8 mouse cellular contexts compared by ENCODE assay signal in genomic region chr7:25626509-25627430, GRCm38 (mm10). TPM values are rescaled to one million over a fixed set of nuclear protein-coding genes. Genes with fewer than 3 reads are reported as not detected.
DNase-seq lines count a peak whose midpoint lies in the region; ATAC-seq and TF ChIP-seq lines count a peak whose summit lies in the region.

B3gnt8 (plus strand) TSS chr7:25626654.

- no peak within 1 kb of the TSS for H3ac ChIP-seq in myocyte (ENCODE audit: control insufficient read depth, insufficient read length)

- 20% methylated on average over 27 of the region's 29 CpGs for WGBS in forebrain, embryonic 13.5 days
- 23% methylated on average over 25 of the region's 29 CpGs for WGBS in hindbrain, embryonic 11.5 days
- 10% methylated on average over 29 of the region's 29 CpGs for WGBS in liver, embryonic 11.5 days

- peaks cover 15% of the 10 kb centered on the region for H3K4me1 ChIP-seq in forebrain, embryonic 13.5 days
- H3K4me1 ChIP-seq in hindbrain, embryonic 11.5 days (replicated peaks; ENCODE audit: control insufficient read depth, insufficient read depth, low read length) = peaks cover 3% of the 10 kb centered on the region; the same call in 1 of the 2 replicates
- peaks cover 20% of the 10 kb centered on the region for H3K4me1 ChIP-seq in liver, embryonic 11.5 days (replicated peaks; ENCODE audit: control insufficient read depth, insufficient read depth, low read length)

- peak within 1 kb of the TSS; percentile 19 for H3K4me3 ChIP-seq in forebrain, embryonic 13.5 days
- H3K4me3 ChIP-seq in hindbrain, embryonic 11.5 days (ENCODE audit: low read depth, low read length) = peak within 1 kb of the TSS; percentile 2; the same call in 1 of the 2 replicates
- H3K4me3 ChIP-seq in liver, embryonic 11.5 days (ENCODE audit: low read depth, low read length) = peak within 1 kb of the TSS; percentile 54
- peak within 1 kb of the TSS; percentile 16 for H3K4me3 ChIP-seq in myocyte

- no peaks in the 10 kb centered on the region for H3K79me2 ChIP-seq in myocyte (ENCODE audit: control insufficient read depth, insufficient read depth)

- H3K9me3 ChIP-seq in forebrain, embryonic 13.5 days (replicated peaks) = no peaks in the 10 kb centered on the region
- no peaks in the 10 kb centered on the region for H3K9me3 ChIP-seq in hindbrain, embryonic 11.5 days (ENCODE audit: control insufficient read depth, low read length)
- H3K9me3 ChIP-seq in liver, embryonic 11.5 days (ENCODE audit: control insufficient read depth, low read length) = no peaks in the 10 kb centered on the region

- peak; percentile 40 for DNase-seq in urinary bladder, adult 2 months (ENCODE audit: low spot score)
- no peak for DNase-seq in urinary bladder, postnatal 25 days (ENCODE audit: low spot score)
- no peak for DNase-seq in hindbrain, embryonic 11.5 days (ENCODE audit: low spot score)
- peak; percentile 49 for DNase-seq in liver, embryonic 11.5 days (ENCODE audit: low spot score)
- no peak for DNase-seq in right cerebral cortex, postnatal 10 days (ENCODE audit: low spot score in 2 of 2)
- DNase-seq in natural killer cell, adult 2 months (ENCODE audit: low spot score in 2 of 2) = no peak

- peak within 1 kb of the TSS; percentile 50 for H3K4me2 ChIP-seq in forebrain, embryonic 13.5 days
- peak within 1 kb of the TSS; percentile 24 for H3K4me2 ChIP-seq in hindbrain, embryonic 11.5 days (replicated peaks; ENCODE audit: low read depth, low read length)
- peak within 1 kb of the TSS; percentile 91 for H3K4me2 ChIP-seq in liver, embryonic 11.5 days
- H3K4me2 ChIP-seq in myocyte (ENCODE audit: low read depth) = peak within 1 kb of the TSS; percentile 89

- no peak for TF ChIP-seq POLR2A in myocyte (IDR thresholded peaks at IDR 0.05; ENCODE audit: insufficient read length, low read depth)

- ATAC-seq in forebrain, embryonic 13.5 days = no peak; the same call in 1 of the 2 replicates
- 0 out of 2 replicates have a peak, but pooled peaks have one; percentile 4 for ATAC-seq in hindbrain, embryonic 11.5 days (ENCODE audit: low FRiP score)
- 0 out of 2 replicates have a peak, but pooled peaks have one; percentile 35 for ATAC-seq in liver, embryonic 11.5 days (replicated peaks; ENCODE audit: low FRiP score)

- H3K9ac ChIP-seq in forebrain, embryonic 13.5 days = peak within 1 kb of the TSS; percentile 9; the same call in 1 of the 2 replicates
- H3K9ac ChIP-seq in hindbrain, embryonic 11.5 days (ENCODE audit: low read depth, low read length) = peak within 1 kb of the TSS; percentile 42; the same call in 1 of the 2 replicates
- H3K9ac ChIP-seq in liver, embryonic 11.5 days (ENCODE audit: low read depth, low read length) = peak within 1 kb of the TSS; percentile 61

- no peak within 1 kb of the TSS for H3K27ac ChIP-seq in forebrain, embryonic 13.5 days
- H3K27ac ChIP-seq in hindbrain, embryonic 11.5 days (ENCODE audit: low read depth, low read length) = no peak within 1 kb of the TSS; the same call in 1 of the 2 replicates
- H3K27ac ChIP-seq in liver, embryonic 11.5 days (ENCODE audit: low read depth, low read length) = peak within 1 kb of the TSS; percentile 73

- peaks cover 24% of the 10 kb centered on the region for H3K27me3 ChIP-seq in forebrain, embryonic 13.5 days
- peaks cover 7% of the 10 kb centered on the region; the same call in 1 of the 2 replicates for H3K27me3 ChIP-seq in hindbrain, embryonic 11.5 days (ENCODE audit: control insufficient read depth, insufficient read depth, low read length)
- H3K27me3 ChIP-seq in liver, embryonic 11.5 days (replicated peaks; ENCODE audit: control insufficient read depth, insufficient read depth, low read length) = no peaks in the 10 kb centered on the region
- no peaks in the 10 kb centered on the region for H3K27me3 ChIP-seq in myocyte (ENCODE audit: control insufficient read depth, insufficient read depth, insufficient read length)

- peaks cover 40% of the 10 kb centered on the region for H3K36me3 ChIP-seq in forebrain, embryonic 13.5 days (ENCODE audit: poor library complexity, severe bottlenecking)
- no peaks in the 10 kb centered on the region for H3K36me3 ChIP-seq in hindbrain, embryonic 11.5 days (ENCODE audit: control insufficient read depth, insufficient read depth, low read length)
- 0 out of 2 replicates have a peak, but pooled peaks cover 3% of the 10 kb centered on the region for H3K36me3 ChIP-seq in liver, embryonic 11.5 days (ENCODE audit: control insufficient read depth, insufficient read depth, low read length)
- H3K36me3 ChIP-seq in myocyte (ENCODE audit: control insufficient read depth, insufficient read depth) = no peaks in the 10 kb centered on the region

TF ChIP-seq in myocyte, 11 proteins besides CTCF, POLR2A, EP300 and RAD21:
- TF ChIP-seq USF1 (IDR thresholded peaks at IDR 0.05; ENCODE audit: low read depth) (no peak), TCF12 (IDR thresholded peaks at IDR 0.05; ENCODE audit: insufficient read depth, poor library complexity, severe bottlenecking) (no peak), CEBPB (IDR thresholded peaks at IDR 0.05; ENCODE audit: insufficient read depth, poor library complexity, severe bottlenecking) (no peak), REST (IDR thresholded peaks at IDR 0.05; ENCODE audit: insufficient read depth, insufficient read length) (no peak), MAX (IDR thresholded peaks at IDR 0.05; ENCODE audit: low read depth) (no peak), MYOD1 (IDR thresholded peaks at IDR 0.05; ENCODE audit: control insufficient read depth in 1 of 3, insufficient read length in 2 of 3, low read depth in 2 of 3) (no peak), POLR2AphosphoS2 (IDR thresholded peaks at IDR 0.05; ENCODE audit: insufficient read length, low read depth) (no peak), E2F4 (IDR thresholded peaks at IDR 0.05; ENCODE audit: insufficient read depth) (no peak), TCF3 (IDR thresholded peaks at IDR 0.05; ENCODE audit: insufficient read length, low read depth) (no peak)

RNA-seq across cellular contexts. Expression of gene B3gnt8, which starts in this region (rescaled TPM):
- 13.2 and 14.1 TPM in 2 replicates for polyA plus RNA-seq in urinary bladder, adult 2 months (2012; rRNA removed)
- 0.67 and 0.69 TPM in 2 replicates for polyA plus RNA-seq in forebrain, embryonic 13.5 days (2015; fragmentation: Nextera tagmentation; extraction: Ambion mirVana)
- polyA plus RNA-seq in hindbrain, embryonic 11.5 days (2014; fragmentation: Nextera tagmentation; extraction: Ambion mirVana) = 0.36 and 0.91 TPM in 2 replicates
- polyA plus RNA-seq in liver, embryonic 11.5 days (2014; fragmentation: Nextera tagmentation; extraction: Ambion mirVana) = 2.3 and 3.1 TPM in 2 replicates
- 3.1 TPM for polyA plus RNA-seq in myocyte (2012; fragmentation: generic; extraction: Trizol)

Comparison
In these comparisons a context has a peak if more than half of its experiments do, and no peak if none do; other contexts are left out.
1. DNase-seq: peak in urinary bladder, adult 2 months (single experiment) and liver, embryonic 11.5 days (single experiment); none in urinary bladder, postnatal 25 days (single experiment), hindbrain, embryonic 11.5 days (single experiment), right cerebral cortex, postnatal 10 days (0 of 2) and natural killer cell, adult 2 months (0 of 2).
2. Peak in ATAC-seq, H3K4me3 ChIP-seq, H3K9ac ChIP-seq and H3K4me2 ChIP-seq in hindbrain, embryonic 11.5 days; RNA of the gene not detected or under 1 TPM.
3. H3K4me2 ChIP-seq: peak in every context shown above with its lines; median percentile 91 in liver, embryonic 11.5 days; 89 in myocyte; 50 in forebrain, embryonic 13.5 days; 24 in hindbrain, embryonic 11.5 days.
4. H3K4me3 ChIP-seq: peak in every context shown above with its lines; median percentile 54 in liver, embryonic 11.5 days; 19 in forebrain, embryonic 13.5 days; 16 in myocyte; 2 in hindbrain, embryonic 11.5 days.
5. H3K9ac ChIP-seq: peak in every context shown above with its lines; median percentile 61 in liver, embryonic 11.5 days; 42 in hindbrain, embryonic 11.5 days; 9 in forebrain, embryonic 13.5 days.